Mouse (Mus musculus): ENCODE results near the gene Kalrn.
A peak's percentile ranks its signal among the peaks of the same experiment; 100 is the strongest.

Gene Kalrn

GRCm38 (mm10) chr16:33938311-33939132, 634.8 kb downstream of the Kalrn start:
- no peak for DNase-seq (ENCODE audit: low spot score)

DNA sequence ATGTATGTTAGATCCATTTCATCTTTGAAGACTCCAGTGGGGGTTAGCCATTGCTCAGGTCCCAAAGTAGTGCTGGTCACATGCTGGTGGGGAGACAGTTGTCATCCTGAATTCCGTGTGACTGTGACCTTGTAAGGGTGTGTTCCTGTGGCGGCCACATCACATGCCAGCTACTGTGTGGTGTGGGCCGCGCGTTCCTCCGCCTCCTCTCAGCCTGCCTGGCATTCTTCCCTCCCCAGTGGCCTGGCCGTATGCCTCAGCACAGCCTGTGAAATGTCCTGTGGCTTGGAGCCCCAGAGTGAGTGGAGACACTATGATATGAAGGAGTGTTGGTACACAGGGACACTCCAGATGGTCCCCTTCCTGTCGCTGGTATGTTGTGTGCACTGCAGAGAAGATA, 635.8 kb downstream of the Kalrn start:
- peak; percentile 41 for DNase-seq (ENCODE audit: low spot score)

- no peak for DNase-seq (ENCODE audit: low spot score)
Measured at GRCm38 (mm10) chr16:33936885-33937284, 636.4 kb downstream of the Kalrn start.

DNA sequence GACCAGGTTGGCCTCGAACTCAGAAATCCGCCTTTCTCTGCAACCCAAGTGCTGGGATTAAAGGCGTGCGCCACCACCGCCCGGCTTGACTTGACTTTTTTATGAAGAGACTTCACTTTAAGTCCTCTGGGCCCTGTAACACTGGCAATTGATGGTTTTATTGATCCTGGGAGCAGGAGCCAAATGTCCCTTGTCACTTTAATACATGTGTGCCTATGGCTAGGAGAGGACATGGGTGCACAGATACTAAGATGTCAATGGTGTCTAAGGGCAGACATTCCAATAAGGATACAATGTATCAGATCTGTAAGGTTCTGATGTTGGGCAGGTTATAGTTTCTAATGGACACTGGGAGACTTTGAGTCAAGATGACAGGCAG, 637.9 kb downstream of the Kalrn start:
- no peak for DNase-seq (ENCODE audit: low spot score)

DNA sequence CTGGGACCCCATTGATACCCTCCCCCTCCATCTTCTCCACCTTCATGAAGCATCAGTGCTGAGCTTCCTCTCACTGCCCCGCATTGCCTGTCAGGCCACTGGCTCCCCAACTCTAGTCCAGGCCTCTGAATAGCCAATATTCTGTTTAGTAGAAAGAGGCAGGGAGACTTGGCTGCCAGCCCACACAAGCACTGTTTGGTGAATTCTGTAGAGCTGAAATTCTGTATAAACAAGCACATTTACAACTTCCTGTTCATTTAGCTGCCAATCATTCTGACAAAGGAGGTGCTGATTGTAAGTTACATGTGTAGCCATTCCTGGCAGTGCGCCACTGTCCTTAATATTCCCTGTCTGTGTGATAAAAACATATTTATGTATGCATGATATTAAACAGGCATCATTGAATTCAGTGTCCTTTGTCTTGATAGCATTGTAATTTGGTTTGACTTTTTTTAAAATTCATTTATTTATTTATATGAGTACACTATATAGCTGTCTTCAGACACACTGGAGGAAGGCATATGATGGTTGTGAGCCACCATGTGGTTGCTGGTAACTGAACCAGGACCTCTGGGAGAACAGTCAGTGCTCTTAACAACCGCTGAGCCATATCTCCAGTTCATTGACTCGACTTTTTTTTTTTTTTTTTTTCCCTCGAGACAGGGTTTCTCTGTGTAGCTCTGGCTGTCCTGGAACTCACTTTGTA, 638.5 kb downstream of the Kalrn start:
- no peak for DNase-seq (ENCODE audit: low spot score)

- DNase-seq (ENCODE audit: low spot score), result no peak
Measured at GRCm38 (mm10) chr16:33933411-33933810, 639.9 kb downstream of the Kalrn start.

DNA sequence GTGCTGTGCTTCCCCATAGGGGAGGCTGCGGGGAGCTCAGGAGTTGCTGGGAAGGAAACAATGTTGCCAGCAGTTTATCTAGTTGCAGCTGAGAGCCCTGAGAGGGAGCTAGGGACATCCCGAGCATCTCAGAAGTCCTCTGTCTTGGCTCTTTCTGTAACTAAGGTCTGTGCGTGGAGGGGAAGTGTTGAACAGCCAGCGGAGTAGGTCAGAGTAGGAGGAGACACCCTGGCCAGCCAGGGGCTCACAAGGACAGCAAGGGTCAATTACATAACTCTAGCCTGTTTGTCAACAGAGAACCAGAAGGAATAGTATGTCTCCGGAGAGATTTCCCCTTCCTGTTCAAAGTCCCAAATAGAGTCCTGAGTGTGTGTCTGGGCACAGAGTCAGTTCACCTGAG, 641.2 kb downstream of the Kalrn start:
- no peak for DNase-seq (ENCODE audit: low spot score)

DNA sequence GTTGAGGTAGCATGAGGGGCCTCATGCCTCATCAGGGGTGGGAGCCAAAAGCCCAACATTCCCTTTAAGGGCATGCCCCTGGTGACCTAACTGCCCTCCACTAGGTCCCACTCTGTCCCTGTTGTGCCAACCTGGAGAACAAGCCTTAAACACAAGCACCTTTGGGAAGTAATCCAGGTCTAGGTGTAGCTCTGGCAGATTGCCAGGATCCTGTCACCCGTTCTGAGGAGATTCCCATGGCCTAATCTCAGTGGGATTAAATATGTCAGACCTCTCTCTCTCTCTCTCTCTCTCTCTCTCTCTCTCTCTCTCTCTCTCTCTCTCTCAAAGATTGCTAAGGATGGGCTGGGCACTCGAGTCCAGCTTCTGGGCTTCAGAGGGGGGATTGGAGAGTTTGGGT, 641.6 kb downstream of the Kalrn start:
- no peak for DNase-seq (ENCODE audit: low spot score)

GRCm38 (mm10) chr16:33930785-33931184, 642.5 kb downstream of the Kalrn start:
- no peak for DNase-seq (ENCODE audit: low spot score)

GRCm38 (mm10) chr16:33928788-33929462, 644.4 kb downstream of the Kalrn start:
- no peak for DNase-seq (ENCODE audit: low spot score)

- DNase-seq (ENCODE audit: low spot score), result no peak
Measured at GRCm38 (mm10) chr16:33927263-33927824, 646.0 kb downstream of the Kalrn start.

DNA sequence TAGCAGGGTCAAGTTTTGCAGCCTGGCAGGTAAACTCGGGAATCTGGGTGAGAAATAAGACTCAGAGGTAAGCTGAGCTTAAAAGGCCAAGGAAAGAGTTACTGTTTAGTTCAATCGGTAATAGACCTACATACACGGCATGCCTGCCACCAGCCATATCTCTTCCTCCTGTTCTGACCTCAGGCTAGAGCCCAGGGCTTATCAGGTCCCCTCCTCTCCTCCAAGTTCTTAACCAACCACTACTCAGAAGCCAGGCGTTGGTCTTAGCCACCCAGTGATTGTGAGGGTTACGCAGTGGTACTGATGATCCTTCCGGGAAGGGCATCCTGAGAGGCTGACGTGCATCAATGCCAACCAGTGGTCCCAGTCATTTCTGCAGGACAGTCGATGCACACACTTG, 649.6 kb downstream of the Kalrn start:
- no peak for DNase-seq (ENCODE audit: low spot score)

DNA sequence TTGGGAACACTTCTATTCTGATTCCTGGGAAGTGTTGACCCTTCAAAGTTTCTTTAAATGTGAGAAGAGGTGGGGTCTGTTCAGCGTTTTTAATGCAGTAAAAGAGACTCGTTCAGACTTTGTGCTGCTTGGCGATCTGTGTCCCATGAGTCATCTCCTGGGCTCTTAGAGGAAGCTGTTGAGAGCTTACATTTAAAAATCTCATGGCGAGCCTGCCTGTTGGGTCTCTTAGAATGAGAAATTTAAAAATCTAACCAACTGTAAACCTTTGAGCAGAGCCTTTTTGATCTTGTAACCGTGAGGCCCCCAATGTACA, 650.4 kb downstream of the Kalrn start:
- DNase-seq (ENCODE audit: low spot score), result no peak

GRCm38 (mm10) chr16:33922111-33923000, 651.0 kb downstream of the Kalrn start:
- no peak for DNase-seq (ENCODE audit: low spot score)

- DNase-seq (ENCODE audit: low spot score), result no peak
Measured at GRCm38 (mm10) chr16:33921514-33921913, 651.8 kb downstream of the Kalrn start.
